Mouse (Mus musculus): ENCODE measurements around the gene Il10.
A peak's percentile ranks its signal among the peaks of the same experiment; 100 is the strongest.

Il10 gene

GRCm38 (mm10) chr1:131049361-131049806, 29.7 kb downstream of the Il10 start:
- DNase-seq: no peak

GRCm38 (mm10) chr1:131050011-131050410, 30.4 kb downstream of the Il10 start:
- no peak for DNase-seq

- no peak for DNase-seq
These were observed 31.0 kb downstream of the Il10 start for GRCm38 (mm10) chr1:131050617-131051016.

GRCm38 (mm10) chr1:131051073-131051472, 31.4 kb downstream of the Il10 start:
- no peak for DNase-seq

GRCm38 (mm10) chr1:131053239-131053638, 33.6 kb downstream of the Il10 start:
- peak; percentile 41 to 43 for DNase-seq

GRCm38 (mm10) chr1:131053656-131054055, 34.0 kb downstream of the Il10 start:
- DNase-seq: no peak

GRCm38 (mm10) chr1:131054251-131054650, 34.6 kb downstream of the Il10 start:
- DNase-seq: no peak

- DNase-seq: no peak
These were observed 38.8 kb downstream of the Il10 start for GRCm38 (mm10) chr1:131058431-131058830.

GRCm38 (mm10) chr1:131059411-131059810, 39.8 kb downstream of the Il10 start:
- no peak for DNase-seq

- DNase-seq: no peak
These were observed 40.2 kb downstream of the Il10 start for GRCm38 (mm10) chr1:131059841-131060240.

GRCm38 (mm10) chr1:131060290-131061253, 40.9 kb downstream of the Il10 start:
- DNase-seq: no peak

GRCm38 (mm10) chr1:131061740-131062254, 42.2 kb downstream of the Il10 start:
- no peak for DNase-seq

GRCm38 (mm10) chr1:131062821-131063220, 43.2 kb downstream of the Il10 start:
- no peak for DNase-seq

- no peak for DNase-seq
These were observed 44.6 kb downstream of the Il10 start for GRCm38 (mm10) chr1:131064202-131064601.

- no peak for DNase-seq
These were observed 48.5 kb downstream of the Il10 start for GRCm38 (mm10) chr1:131068011-131068727.

GRCm38 (mm10) chr1:131069010-131069409, 49.4 kb downstream of the Il10 start:
- DNase-seq: no peak

GRCm38 (mm10) chr1:131072376-131072990, 52.8 kb downstream of the Il10 start:
- no peak for DNase-seq

GRCm38 (mm10) chr1:131074524-131074938, 54.9 kb downstream of the Il10 start:
- DNase-seq: no peak
